Mouse (Mus musculus): ENCODE measurements around the gene 2410015M20Rik. TPM values are rescaled to one million over a fixed set of nuclear protein-coding genes. Genes with fewer than 3 reads are reported as not detected.
A peak's percentile ranks its signal among the peaks of the same experiment; 100 is the strongest.
"Not testable (repeated sequence)": the region's sequence is repeated elsewhere in the genome, so short reads cannot be mapped to it uniquely, and the experiment has no call there.

Gene 2410015M20Rik
- total and polyA plus RNA-seq, 2 experiments from 2014 or later = 207 to 527 TPM

GRCm38 (mm10) chr17:56613236-56613844 is 3.8 kb upstream of the 2410015M20Rik start, which contains the start of gene Rpl36:
Gene Rpl36 (plus strand): TSS chr17:56613416.
- H3K9me3 ChIP-seq (replicated peaks; ENCODE audit: control insufficient read depth, low read length) = no peaks in the 10 kb centered on the region
- peaks cover 37% of the 10 kb centered on the region for H3K36me3 ChIP-seq (replicated peaks; ENCODE audit: control insufficient read depth, insufficient read depth, low read length)
- peak within 1 kb of the TSS; percentile 81 for H3K4me2 ChIP-seq (ENCODE audit: low read depth, low read length)
- no peaks in the 10 kb centered on the region for H3K27me3 ChIP-seq (ENCODE audit: control insufficient read depth, insufficient read depth, low read length)
- TF ChIP-seq CTCF (IDR thresholded peaks at IDR 0.05; ENCODE audit: low read depth) = peak; percentile 95
- peak; percentile 45; the same call in 1 of the 2 replicates for TF ChIP-seq EP300 (IDR thresholded peaks at IDR 0.05; ENCODE audit: low read depth)
- peak within 1 kb of the TSS; percentile 90 for H3K9ac ChIP-seq (replicated peaks; ENCODE audit: low read depth, low read length)
- ATAC-seq (ENCODE audit: insufficient read depth, low read depth) (peak; percentile 64), DNase-seq (ENCODE audit: low spot score) (peak; percentile 88)
- H3K4me1 ChIP-seq (ENCODE audit: control insufficient read depth, insufficient read depth) = peaks cover 18% of the 10 kb centered on the region
- H3K27ac ChIP-seq (ENCODE audit: low read depth) = peak within 1 kb of the TSS; percentile 87
- WGBS = under 1% methylated on average over 52 of the region's 52 CpGs
- peak within 1 kb of the TSS; percentile 84 for H3K4me3 ChIP-seq (ENCODE audit: low read depth, low read length)

- not testable (repeated sequence) for H3K4me2 ChIP-seq (ENCODE audit: low read depth, low read length); H3K9me3 ChIP-seq (replicated peaks; ENCODE audit: control insufficient read depth, low read length); H3K27ac ChIP-seq (ENCODE audit: low read depth); H3K4me3 ChIP-seq (ENCODE audit: low read depth, low read length); DNase-seq (ENCODE audit: low spot score); H3K9ac ChIP-seq (replicated peaks; ENCODE audit: low read depth, low read length); H3K27me3 ChIP-seq (ENCODE audit: control insufficient read depth, insufficient read depth, low read length); ATAC-seq (ENCODE audit: insufficient read depth, low read depth)
- WGBS = 78% methylated on average over 10 of the region's 10 CpGs
- H3K36me3 ChIP-seq (replicated peaks; ENCODE audit: control insufficient read depth, insufficient read depth, low read length) = peaks cover 29% of the 10 kb centered on the region
- H3K4me1 ChIP-seq (ENCODE audit: control insufficient read depth, insufficient read depth) = peaks cover 20% of the 10 kb centered on the region
Measured at GRCm38 (mm10) chr17:56612565-56612939, 3.0 kb upstream of the 2410015M20Rik start.

GRCm38 (mm10) chr17:56611861-56612564 is 2.4 kb upstream of the 2410015M20Rik start:
- TF ChIP-seq EP300 (IDR thresholded peaks at IDR 0.05; ENCODE audit: low read depth) (no peak), CTCF (IDR thresholded peaks at IDR 0.05; ENCODE audit: low read depth) (no peak)
- ATAC-seq (ENCODE audit: insufficient read depth, low read depth) (no peak), DNase-seq (ENCODE audit: low spot score) (no peak)
- Histone ChIP-seq H3K27ac (ENCODE audit: low read depth) (no peak overlapping the region), H3K36me3 (replicated peaks; ENCODE audit: control insufficient read depth, insufficient read depth, low read length) (peaks cover 28% of the 10 kb centered on the region), H3K27me3 (ENCODE audit: control insufficient read depth, insufficient read depth, low read length) (no peaks in the 10 kb centered on the region), H3K4me1 (ENCODE audit: control insufficient read depth, insufficient read depth) (peaks cover 20% of the 10 kb centered on the region), H3K9me3 (replicated peaks; ENCODE audit: control insufficient read depth, low read length) (no peaks in the 10 kb centered on the region), H3K4me2 (ENCODE audit: low read depth, low read length) (no peak overlapping the region), H3K4me3 (ENCODE audit: low read depth, low read length) (no peak overlapping the region), H3K9ac (replicated peaks; ENCODE audit: low read depth, low read length) (no peak overlapping the region)
- 22% methylated on average over 13 of the region's 14 CpGs for WGBS

GRCm38 (mm10) chr17:56611323-56611722 is 1.8 kb upstream of the 2410015M20Rik start:
- Histone ChIP-seq H3K9ac (replicated peaks; ENCODE audit: low read depth, low read length) (no peak overlapping the region), H3K4me2 (ENCODE audit: low read depth, low read length) (no peak overlapping the region), H3K9me3 (replicated peaks; ENCODE audit: control insufficient read depth, low read length) (no peaks in the 10 kb centered on the region), H3K27ac (ENCODE audit: low read depth) (no peak overlapping the region), H3K27me3 (ENCODE audit: control insufficient read depth, insufficient read depth, low read length) (no peaks in the 10 kb centered on the region), H3K4me1 (ENCODE audit: control insufficient read depth, insufficient read depth) (peaks cover 20% of the 10 kb centered on the region), H3K36me3 (replicated peaks; ENCODE audit: control insufficient read depth, insufficient read depth, low read length) (peaks cover 29% of the 10 kb centered on the region), H3K4me3 (ENCODE audit: low read depth, low read length) (no peak overlapping the region)
- ATAC-seq (ENCODE audit: insufficient read depth, low read depth) (no peak), DNase-seq (ENCODE audit: low spot score) (no peak)
- no peak for TF ChIP-seq EP300 (IDR thresholded peaks at IDR 0.05; ENCODE audit: low read depth)
- TF ChIP-seq CTCF (IDR thresholded peaks at IDR 0.05; ENCODE audit: low read depth) = no peak
- 53% methylated on average over 2 of the region's 2 CpGs for WGBS

- no peaks in the 10 kb centered on the region for H3K9me3 ChIP-seq (replicated peaks; ENCODE audit: control insufficient read depth, low read length)
- peaks cover 12% of the 10 kb centered on the region for H3K4me1 ChIP-seq (ENCODE audit: control insufficient read depth, insufficient read depth)
- H3K36me3 ChIP-seq (replicated peaks; ENCODE audit: control insufficient read depth, insufficient read depth, low read length) = peaks cover 35% of the 10 kb centered on the region
- peak overlapping the region; percentile 85 for H3K27ac ChIP-seq (ENCODE audit: low read depth)
- H3K27me3 ChIP-seq (ENCODE audit: control insufficient read depth, insufficient read depth, low read length) = no peaks in the 10 kb centered on the region
- 39% methylated on average over 5 of the region's 5 CpGs for WGBS
- ATAC-seq (ENCODE audit: insufficient read depth, low read depth) (no peak), DNase-seq (ENCODE audit: low spot score) (no peak)
- no peak for TF ChIP-seq CTCF (IDR thresholded peaks at IDR 0.05; ENCODE audit: low read depth)
- no peak for TF ChIP-seq EP300 (IDR thresholded peaks at IDR 0.05; ENCODE audit: low read depth)
- peak overlapping the region; percentile 66 for H3K4me2 ChIP-seq (ENCODE audit: low read depth, low read length)
- peak overlapping the region; percentile 67 for H3K9ac ChIP-seq (replicated peaks; ENCODE audit: low read depth, low read length)
- H3K4me3 ChIP-seq (ENCODE audit: low read depth, low read length) = peak overlapping the region; percentile 60
Measured at GRCm38 (mm10) chr17:56608699-56609098, 872 bp downstream of the 2410015M20Rik start.
